Mouse (Mus musculus): ENCODE measurements around the gene P2rx2.

P2rx2 gene

GRCm38 (mm10) chr5:110342648-110343284 is at the start of gene P2rx2:
P2rx2 (minus strand) TSS chr5:110343212.
- peak in 1 of 2 experiments; percentile 24 for DNase-seq (ENCODE audit: low spot score in 2 of 2)

- no peak for DNase-seq (ENCODE audit: low spot score in 2 of 2)
Measured at GRCm38 (mm10) chr5:110392727-110393126, 49.7 kb upstream of the P2rx2 start.

GRCm38 (mm10) chr5:110390631-110391030 is 47.6 kb upstream of the P2rx2 start:
- DNase-seq (ENCODE audit: low spot score in 2 of 2) = no peak

- DNase-seq (ENCODE audit: low spot score in 2 of 2) = no peak
Measured at GRCm38 (mm10) chr5:110387332-110387731, 44.3 kb upstream of the P2rx2 start.

- DNase-seq (ENCODE audit: low spot score in 2 of 2) = peak; percentile 51 to 75
Measured at GRCm38 (mm10) chr5:110386371-110387330, 43.6 kb upstream of the P2rx2 start.

GRCm38 (mm10) chr5:110385263-110385662 is 42.3 kb upstream of the P2rx2 start:
- no peak for DNase-seq (ENCODE audit: low spot score in 2 of 2)

- no peak for DNase-seq (ENCODE audit: low spot score in 2 of 2)
Measured at GRCm38 (mm10) chr5:110384491-110384890, 41.5 kb upstream of the P2rx2 start.

- DNase-seq (ENCODE audit: low spot score in 2 of 2) = no peak
Measured at GRCm38 (mm10) chr5:110379823-110380222, 36.8 kb upstream of the P2rx2 start.

- DNase-seq (ENCODE audit: low spot score in 2 of 2) = no peak
Measured at GRCm38 (mm10) chr5:110379086-110379485, 36.1 kb upstream of the P2rx2 start.

- no peak for DNase-seq (ENCODE audit: low spot score in 2 of 2)
Measured at GRCm38 (mm10) chr5:110378181-110378583, 35.2 kb upstream of the P2rx2 start.

- DNase-seq (ENCODE audit: low spot score in 2 of 2) = peak; percentile 49 to 70
Measured at GRCm38 (mm10) chr5:110376802-110377433, 33.9 kb upstream of the P2rx2 start.

GRCm38 (mm10) chr5:110363822-110364545 is 21.0 kb upstream of the P2rx2 start:
- DNase-seq (ENCODE audit: low spot score in 2 of 2) = no peak

GRCm38 (mm10) chr5:110363179-110363821 is 20.3 kb upstream of the P2rx2 start:
- DNase-seq (ENCODE audit: low spot score in 2 of 2) = peak; percentile 48 to 72

- no peak for DNase-seq (ENCODE audit: low spot score in 2 of 2)
Measured at GRCm38 (mm10) chr5:110362813-110363178, 19.8 kb upstream of the P2rx2 start.

GRCm38 (mm10) chr5:110361465-110361864 is 18.5 kb upstream of the P2rx2 start:
- DNase-seq (ENCODE audit: low spot score in 2 of 2) = no peak

- peak in 1 of 2 experiments; percentile 75 for DNase-seq (ENCODE audit: low spot score in 2 of 2)
Measured at GRCm38 (mm10) chr5:110357531-110358179, 14.6 kb upstream of the P2rx2 start.

GRCm38 (mm10) chr5:110354716-110355115 is 11.7 kb upstream of the P2rx2 start:
- DNase-seq (ENCODE audit: low spot score in 2 of 2) = no peak

GRCm38 (mm10) chr5:110347006-110347405 is 4.0 kb upstream of the P2rx2 start:
- DNase-seq (ENCODE audit: low spot score in 2 of 2) = no peak

GRCm38 (mm10) chr5:110345553-110345952 is 2.5 kb upstream of the P2rx2 start:
- no peak for DNase-seq (ENCODE audit: low spot score in 2 of 2)

- DNase-seq (ENCODE audit: low spot score in 2 of 2) = no peak
Measured at GRCm38 (mm10) chr5:110344524-110344923, 1.5 kb upstream of the P2rx2 start, which contains the start of gene Lrcol1. Lrcol1 (plus strand) TSS chr5:110344730.

GRCm38 (mm10) chr5:110338792-110339191 is 4.2 kb downstream of the P2rx2 start:
- DNase-seq (ENCODE audit: low spot score in 2 of 2) = no peak

Measured in frontal cortex, postnatal 10 days (tissue).